Mouse (Mus musculus) hindbrain, embryonic 16.5 days (tissue): ENCODE results near the gene Ptprt. TPM values are rescaled to one million over a fixed set of nuclear protein-coding genes. Genes with fewer than 3 reads are reported as not detected.

Source experiments
- ATAC-seq: fragments of 200-750 bp; cut with Nextera tagmentation; 2 replicates; pipeline ENCODE4 v1.8.0; 2017; ENCODE audit warnings: moderate TSS enrichment, moderate library complexity
- H3K27ac ChIP-seq: fragments of 300-500 bp; sonication (generic); 2 replicates; pipeline ENCODE4 v1.5.1; 2014; ENCODE audit warnings: low read depth, mild to moderate bottlenecking, control low read depth, low read length, moderate library complexity
- H3K27me3 ChIP-seq: fragments of 300-500 bp; sonication (generic); replicated peaks from 2 replicates; pipeline ENCODE4 v1.6.1; 2014; ENCODE audit warnings: low read length; ENCODE audit not compliant: control insufficient read depth, insufficient read depth
- H3K36me3 ChIP-seq: fragments of 300-500 bp; sonication (generic); 2 replicates; pipeline ENCODE4 v1.6.1; 2014; ENCODE audit warnings: mild to moderate bottlenecking, low read length, moderate library complexity, mixed read lengths; ENCODE audit not compliant: control insufficient read depth, insufficient read depth
- H3K4me1 ChIP-seq: fragments of 300-500 bp; sonication (generic); 2 replicates; pipeline ENCODE4 v1.6.1; 2014; ENCODE audit warnings: low read depth, low read length; ENCODE audit not compliant: control insufficient read depth, insufficient read depth
- H3K4me2 ChIP-seq: fragments of 300-500 bp; sonication (generic); 2 replicates; pipeline ENCODE4 v1.6.1; 2014; ENCODE audit warnings: mild to moderate bottlenecking, low read length, control low read depth, moderate library complexity
- H3K4me3 ChIP-seq: fragments of 300-500 bp; sonication (generic); 2 replicates; pipeline ENCODE4 v1.5.1; 2014; ENCODE audit warnings: mild to moderate bottlenecking, low read length, control low read depth, moderate library complexity
- H3K9ac ChIP-seq: fragments of 300-500 bp; sonication (generic); 2 replicates; pipeline ENCODE4 v1.6.1; 2014; ENCODE audit warnings: low read depth, mild to moderate bottlenecking, control low read depth, low read length, moderate library complexity
- H3K9me3 ChIP-seq: fragments of 300-500 bp; sonication (generic); 2 replicates; pipeline ENCODE4 v1.6.1; 2014; ENCODE audit warnings: mild to moderate bottlenecking, low read length, moderate library complexity; ENCODE audit not compliant: control insufficient read depth
- WGBS: fragments of 180-500 bp; shearing (Covaris S2); extraction: QIAGEN DNeasy Blood & Tissue Kit; methylation state at CpG from one replicate; pipeline ENCODE4 v1.1.7; 2014; 5-methylcytosine and 5-hydroxymethylcytosine counted together
- polyA plus RNA-seq: library from polyadenylated mRNA; unstranded; fragments of >200 nt; fragmentation: Nextera tagmentation; extraction: Ambion mirVana; gene quantifications from 2 replicates; pipeline ENCODE4 v1.2.1, GENCODE M21; 2015

The Ptprt gene
- polyA plus RNA-seq, 1 experiment from 2014 or later = 11.5 TPM

DNA sequence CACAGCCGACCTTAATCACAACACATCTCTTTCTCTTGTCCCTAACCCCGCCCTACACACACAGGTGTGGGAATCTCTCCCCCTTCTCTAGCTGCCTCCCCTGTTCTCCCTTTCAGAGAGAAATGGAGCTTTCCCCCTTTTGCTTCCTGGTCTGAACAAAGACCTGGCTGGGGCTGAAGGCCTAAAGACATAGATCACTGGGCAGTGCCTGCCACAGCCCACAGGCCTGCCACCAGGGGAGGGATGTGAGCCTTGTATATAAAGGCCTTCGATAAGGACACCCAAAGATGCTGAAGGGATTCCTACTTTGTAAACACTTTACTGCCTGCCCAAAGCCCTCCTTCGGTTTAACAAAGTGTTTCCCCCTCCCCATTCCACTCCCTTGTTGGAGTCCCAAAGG lies 786 bp upstream of the Ptprt start:
- H3K4me3 ChIP-seq = peak overlapping the region; percentile 79
- H3K4me1 ChIP-seq = peaks cover 26% of the 10 kb centered on the region
- peak overlapping the region; percentile 86 for H3K9ac ChIP-seq
- whole genome bisulfite sequencing = 17% methylated on average over 4 of the region's 4 CpGs
- H3K27ac ChIP-seq = no peak overlapping the region
- no peaks in the 10 kb centered on the region for H3K9me3 ChIP-seq
- no peak for ATAC-seq
- no peaks in the 10 kb centered on the region for H3K36me3 ChIP-seq
- H3K27me3 ChIP-seq = 0 out of 2 replicates have a peak, but pooled peaks cover 2% of the 10 kb centered on the region
- peak overlapping the region; percentile 95 for H3K4me2 ChIP-seq

DNA sequence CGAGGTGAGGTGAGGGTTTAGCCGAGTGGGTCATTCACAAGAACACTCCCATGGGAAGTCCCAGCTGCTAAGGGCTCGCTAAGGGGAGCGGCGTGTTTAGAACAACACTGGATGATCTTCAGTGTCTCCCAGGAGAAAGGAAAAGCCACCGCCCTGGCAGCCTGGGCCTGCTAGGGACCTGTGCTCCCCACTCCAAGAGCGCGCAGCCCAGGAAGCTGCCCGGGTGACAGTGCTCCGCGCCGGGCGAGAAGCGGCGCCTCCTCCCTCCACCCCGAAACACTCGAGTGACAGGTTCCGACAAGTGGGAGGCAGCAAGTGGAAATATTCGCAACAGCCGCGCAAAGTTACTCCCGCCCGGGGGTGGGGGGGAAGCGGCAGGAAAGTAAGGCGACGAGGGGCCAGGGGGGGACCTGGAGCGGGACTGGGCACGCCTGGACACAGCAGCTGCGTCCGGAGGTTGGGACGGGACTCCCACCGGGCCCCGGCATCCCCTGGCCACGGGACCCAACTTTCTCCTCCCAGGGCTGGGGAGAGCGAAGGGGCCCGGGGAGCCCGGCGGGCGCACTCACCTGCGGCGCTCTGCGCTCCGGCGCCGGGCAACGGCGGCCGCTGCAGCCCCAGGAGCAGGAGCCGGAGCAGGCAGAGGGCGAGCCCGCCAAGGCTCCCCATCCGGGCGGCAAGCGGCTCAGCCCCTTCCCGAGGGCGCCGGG lies 561 bp downstream of the Ptprt start:
- WGBS = under 1% methylated on average over 38 of the region's 57 CpGs
- Histone ChIP-seq H3K4me3 (peak overlapping the region; percentile 79), H3K36me3 (no peaks in the 10 kb centered on the region), H3K4me2 (peak overlapping the region; percentile 95), H3K27me3 (0 out of 2 replicates have a peak, but pooled peaks cover 2% of the 10 kb centered on the region), H3K9ac (peak overlapping the region; percentile 86), H3K9me3 (no peaks in the 10 kb centered on the region), H3K4me1 (peaks cover 27% of the 10 kb centered on the region), H3K27ac (peak overlapping the region; percentile 77)
- peak; percentile 12 for ATAC-seq

DNA sequence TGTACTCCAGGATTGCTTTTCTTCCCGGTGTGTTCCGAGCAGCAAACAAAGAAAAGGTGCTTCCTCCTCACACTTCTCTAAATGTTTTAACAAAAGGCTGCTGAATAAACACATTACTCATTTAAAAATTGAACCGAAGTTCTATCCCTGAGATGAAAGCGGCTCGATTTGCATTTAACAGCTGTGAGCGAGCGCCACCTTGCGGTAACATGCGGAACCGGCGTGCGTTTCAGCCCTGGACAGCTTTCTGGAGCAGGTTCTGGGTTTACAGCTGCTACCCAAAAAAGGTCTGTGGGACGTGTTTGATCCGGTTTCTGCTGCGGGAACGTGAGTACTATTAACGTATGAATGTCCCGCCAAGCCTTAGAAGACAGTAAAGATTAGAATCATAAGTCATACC lies 1.9 kb downstream of the Ptprt start:
- H3K4me2 ChIP-seq = peak overlapping the region; percentile 95
- H3K27me3 ChIP-seq = 0 out of 2 replicates have a peak, but pooled peaks cover 2% of the 10 kb centered on the region
- ATAC-seq = peak; percentile 37; the same call in 1 of the 2 replicates
- H3K4me3 ChIP-seq = peak overlapping the region; percentile 79
- H3K36me3 ChIP-seq = no peaks in the 10 kb centered on the region
- peak overlapping the region; percentile 21; the same call in 1 of the 2 replicates for H3K27ac ChIP-seq
- no peaks in the 10 kb centered on the region for H3K9me3 ChIP-seq
- peaks cover 27% of the 10 kb centered on the region for H3K4me1 ChIP-seq
- H3K9ac ChIP-seq = peak overlapping the region; percentile 86
- WGBS = 0% methylated on average over 18 of the region's 18 CpGs

DNA sequence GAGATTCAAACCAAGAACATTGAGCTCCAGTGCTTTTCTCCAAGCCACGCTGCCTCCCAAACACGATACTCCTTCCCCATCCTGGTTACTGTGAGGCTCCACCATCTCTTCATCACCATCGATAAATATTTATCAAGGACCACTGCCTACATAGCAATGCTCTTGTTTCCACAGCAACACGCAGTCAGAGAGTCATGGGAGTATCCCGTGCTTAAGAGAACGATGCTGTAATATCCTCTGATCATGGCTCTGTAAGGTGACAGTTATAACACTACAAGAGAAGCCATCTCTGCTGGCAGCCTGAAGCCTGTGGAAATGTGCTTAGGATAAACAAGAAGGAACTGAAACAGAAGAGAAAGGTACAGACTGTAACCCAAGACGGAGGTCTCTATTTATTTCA lies 3.4 kb downstream of the Ptprt start:
- Histone ChIP-seq H3K4me3 (no peak overlapping the region; the same call in 1 of the 2 replicates), H3K4me1 (peaks cover 23% of the 10 kb centered on the region), H3K9ac (no peak overlapping the region), H3K4me2 (peak overlapping the region; percentile 95), H3K27me3 (0 out of 2 replicates have a peak, but pooled peaks cover 2% of the 10 kb centered on the region), H3K36me3 (no peaks in the 10 kb centered on the region), H3K9me3 (no peaks in the 10 kb centered on the region), H3K27ac (peak overlapping the region; percentile 53; the same call in 1 of the 2 replicates)
- 26% methylated on average over 7 of the region's 7 CpGs for WGBS
- ATAC-seq = no peak

DNA sequence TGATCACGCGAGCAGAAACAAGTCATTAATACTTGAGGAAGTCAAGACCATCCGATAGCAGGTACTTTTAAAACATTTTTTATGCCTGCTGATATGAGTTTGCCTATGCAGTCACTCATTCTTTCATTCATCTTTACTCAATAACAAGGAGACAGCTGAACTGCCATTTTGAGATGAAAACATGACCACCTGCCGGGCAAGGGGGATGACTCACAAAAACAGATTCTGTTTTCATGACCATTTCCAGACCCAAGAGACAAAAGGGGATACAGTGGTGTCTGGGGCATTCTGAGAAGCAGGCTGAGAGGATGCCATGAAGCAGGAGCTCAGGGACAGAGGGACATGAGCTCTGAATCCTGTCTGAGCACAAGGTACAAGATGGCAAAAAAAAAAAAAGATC lies 6.5 kb downstream of the Ptprt start:
- ATAC-seq = no peak
- 83% methylated on average over 4 of the region's 4 CpGs for WGBS
- H3K4me1 ChIP-seq = peaks cover 9% of the 10 kb centered on the region
- no peaks in the 10 kb centered on the region for H3K27me3 ChIP-seq
- H3K9me3 ChIP-seq = no peaks in the 10 kb centered on the region
- no peak overlapping the region for H3K27ac ChIP-seq
- H3K4me3 ChIP-seq = no peak overlapping the region
- no peaks in the 10 kb centered on the region for H3K36me3 ChIP-seq
- H3K4me2 ChIP-seq = no peak overlapping the region
- H3K9ac ChIP-seq = no peak overlapping the region

DNA sequence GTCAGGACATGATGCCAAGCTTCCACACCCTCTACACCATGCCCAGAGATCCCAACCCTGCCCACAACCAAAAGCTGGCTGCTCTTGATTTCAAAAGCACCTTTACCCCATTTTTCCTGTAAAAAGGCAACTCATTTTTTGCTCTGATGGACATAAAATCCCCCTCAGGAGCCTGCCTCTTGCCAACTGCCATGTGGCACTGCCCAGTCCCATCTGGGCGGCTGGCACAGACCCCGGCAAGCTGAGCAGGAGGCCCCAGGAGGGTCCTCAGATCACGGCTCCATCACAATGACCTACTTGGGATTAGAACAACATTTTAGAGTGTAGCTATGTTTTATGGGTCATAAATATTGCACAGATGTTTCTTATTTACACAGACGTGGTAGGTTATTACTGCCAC lies 22.3 kb downstream of the Ptprt start:
- H3K4me2 ChIP-seq = no peak overlapping the region
- H3K4me3 ChIP-seq = no peak overlapping the region
- no peak overlapping the region for H3K27ac ChIP-seq
- 0 out of 2 replicates have a peak, but pooled peaks have one; percentile 64 for ATAC-seq
- 37% methylated on average over 4 of the region's 4 CpGs for WGBS
- no peaks in the 10 kb centered on the region for H3K9me3 ChIP-seq
- H3K36me3 ChIP-seq = no peaks in the 10 kb centered on the region
- H3K27me3 ChIP-seq = no peaks in the 10 kb centered on the region
- no peak overlapping the region for H3K9ac ChIP-seq
- peaks cover 22% of the 10 kb centered on the region for H3K4me1 ChIP-seq

DNA sequence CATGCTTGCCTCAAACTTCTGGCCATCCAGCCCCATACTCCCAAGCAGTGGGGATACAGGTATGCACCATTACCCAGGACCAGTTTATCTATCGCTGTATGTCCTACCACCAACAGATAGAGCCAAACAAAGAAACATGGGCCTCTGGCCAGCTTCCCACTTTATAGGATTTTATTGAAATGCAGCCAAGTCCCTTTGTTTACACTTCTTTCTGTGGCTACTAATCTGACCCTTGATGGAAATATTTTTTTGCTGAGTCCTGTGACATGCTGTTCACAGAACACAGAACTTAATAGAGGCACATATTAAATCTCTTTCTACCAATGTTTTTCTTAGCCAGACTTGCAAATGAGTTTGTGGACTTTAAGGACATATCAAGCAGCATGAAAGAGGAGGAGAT lies 23.4 kb downstream of the Ptprt start:
- Histone ChIP-seq H3K4me2 (no peak overlapping the region), H3K36me3 (no peaks in the 10 kb centered on the region), H3K9me3 (no peaks in the 10 kb centered on the region), H3K9ac (no peak overlapping the region), H3K27me3 (no peaks in the 10 kb centered on the region), H3K4me3 (no peak overlapping the region), H3K27ac (no peak overlapping the region), H3K4me1 (peaks cover 22% of the 10 kb centered on the region)
- 40% methylated on average over 1 of the region's 1 CpGs for WGBS
- ATAC-seq = no peak

DNA sequence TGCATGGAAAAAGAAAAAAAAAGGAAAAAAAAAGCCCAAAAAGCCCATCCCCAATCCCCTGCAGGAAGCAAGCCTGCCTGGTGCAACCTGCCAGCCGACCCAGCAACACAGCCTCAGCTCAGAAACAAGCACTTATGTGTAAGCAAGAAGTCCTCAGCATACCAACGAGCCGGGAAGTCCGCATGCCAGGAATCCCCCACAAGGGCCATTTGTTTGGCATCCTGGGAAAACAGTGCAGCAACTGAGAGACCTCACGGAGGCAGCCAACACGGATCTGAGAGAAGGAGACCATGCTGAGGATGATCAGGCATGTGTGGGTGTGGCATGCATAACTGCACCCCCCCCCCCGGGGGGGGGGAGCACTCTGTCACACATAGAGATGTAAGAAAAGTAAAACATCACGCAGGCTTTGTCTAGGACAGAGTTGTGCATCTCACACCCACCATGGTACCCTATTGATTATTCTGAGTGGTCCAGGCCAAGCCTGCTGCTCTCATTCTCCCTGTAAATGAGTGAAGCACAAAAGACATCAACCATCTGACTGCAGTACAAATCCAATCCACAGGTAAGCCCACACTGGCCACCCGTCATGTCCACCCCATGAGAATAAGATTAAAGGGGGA lies 24.4 kb downstream of the Ptprt start:
- Histone ChIP-seq H3K27ac (peak overlapping the region; percentile 77), H3K27me3 (no peaks in the 10 kb centered on the region), H3K4me2 (no peak overlapping the region), H3K4me3 (no peak overlapping the region), H3K36me3 (no peaks in the 10 kb centered on the region), H3K9me3 (no peaks in the 10 kb centered on the region), H3K9ac (no peak overlapping the region), H3K4me1 (peaks cover 22% of the 10 kb centered on the region)
- peak; percentile 88 for ATAC-seq
- WGBS = 29% methylated on average over 9 of the region's 9 CpGs

DNA sequence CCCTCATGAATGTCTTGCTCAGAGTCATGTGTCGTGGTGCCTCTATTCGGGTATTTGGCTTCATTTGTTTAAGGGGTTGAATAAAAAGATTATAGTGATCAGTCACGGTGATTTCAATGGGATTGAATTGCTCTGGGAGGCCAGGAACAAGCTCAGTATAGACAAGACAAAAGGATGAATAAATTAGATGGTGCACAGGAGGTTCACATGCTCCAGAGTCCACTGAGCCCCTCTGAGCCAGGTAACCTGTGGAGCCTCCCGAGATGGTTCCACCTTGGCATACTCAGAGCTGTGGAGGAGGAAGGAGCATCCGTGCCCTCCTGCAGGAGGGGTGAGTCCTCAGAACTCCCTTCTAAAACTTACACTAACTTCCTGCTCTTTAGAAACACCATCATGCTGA lies 26.0 kb downstream of the Ptprt start:
- ATAC-seq = no peak
- H3K9me3 ChIP-seq = no peaks in the 10 kb centered on the region
- H3K27ac ChIP-seq = no peak overlapping the region
- 29% methylated on average over 5 of the region's 5 CpGs for WGBS
- no peak overlapping the region for H3K4me2 ChIP-seq
- H3K9ac ChIP-seq = no peak overlapping the region
- H3K4me1 ChIP-seq = peaks cover 22% of the 10 kb centered on the region
- no peaks in the 10 kb centered on the region for H3K36me3 ChIP-seq
- H3K27me3 ChIP-seq = no peaks in the 10 kb centered on the region
- H3K4me3 ChIP-seq = no peak overlapping the region
